Mouse (Mus musculus) thymus, postnatal 25 days (tissue): ENCODE measurements around the gene Tmem191c.
"Not testable (repeated sequence)": the region's sequence is repeated elsewhere in the genome, so short reads cannot be mapped to it uniquely, and the experiment has no call there.

Source experiments
- DNase-seq: peaks from one replicate; pipeline ENCODE4 v3.0.0; 2022

The Tmem191c gene

DNA sequence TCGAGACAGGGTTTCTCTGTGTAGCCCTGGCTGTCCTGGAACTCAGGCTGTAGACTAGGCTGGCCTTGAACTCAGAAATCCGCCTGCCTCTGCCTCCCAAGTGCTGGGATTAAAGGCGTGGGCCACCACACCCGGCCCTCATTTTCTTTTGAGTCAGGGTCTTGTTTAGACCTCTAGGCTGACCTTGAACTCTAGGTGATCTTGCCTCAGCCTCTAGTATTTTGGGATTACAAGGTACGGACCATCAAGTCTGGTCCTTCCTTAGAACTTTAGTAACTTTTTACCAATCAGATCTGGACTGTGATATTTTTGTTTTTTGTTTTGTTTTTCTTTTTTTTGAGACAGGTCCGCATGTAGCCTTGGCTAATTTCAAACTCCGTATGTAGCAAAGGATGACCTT, at the start of gene Tmem191c:
Tmem191c (plus strand) TSS at position 357 of the 400 bp plus-strand sequence.
- no peak for DNase-seq

DNA sequence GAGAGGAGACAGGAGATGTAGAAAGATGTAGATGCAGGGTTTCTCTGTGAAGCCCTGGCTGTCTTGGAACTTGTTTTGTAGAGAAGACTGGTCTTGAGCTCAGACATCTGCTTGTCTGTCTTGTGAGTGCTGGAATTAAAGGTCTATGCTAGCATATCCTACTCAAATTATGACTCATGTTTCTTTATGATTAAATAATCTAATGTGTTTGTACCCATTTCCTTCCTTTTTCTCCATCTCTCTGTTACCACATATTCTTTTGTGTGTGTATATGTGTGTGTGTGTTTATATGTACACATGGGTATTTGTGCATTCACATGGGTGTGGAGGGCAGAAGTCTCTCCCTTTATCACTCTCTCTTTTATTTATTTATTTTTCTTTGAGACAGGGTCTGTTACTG, 49.4 kb upstream of the Tmem191c start:
- no peak for DNase-seq

DNA sequence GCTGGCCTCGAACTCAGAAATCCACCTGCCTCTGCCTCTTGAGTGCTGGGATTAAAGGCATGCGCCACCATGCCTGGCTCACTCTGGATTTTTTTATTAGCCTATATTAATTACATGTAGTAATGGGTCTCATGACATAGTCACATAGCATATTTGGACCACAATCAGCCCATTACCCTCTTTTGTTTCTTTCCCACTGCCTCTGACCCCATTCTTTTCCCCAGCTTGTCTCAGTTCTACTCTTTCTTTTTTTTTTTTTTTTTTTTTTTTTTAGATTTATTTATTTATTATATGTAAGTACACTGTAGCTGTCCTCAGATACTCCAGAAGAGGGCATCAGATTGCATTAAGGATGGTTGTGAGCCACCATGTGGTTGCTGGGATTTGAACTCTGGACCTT, 44.4 kb upstream of the Tmem191c start:
- DNase-seq, result not testable (repeated sequence)

DNA sequence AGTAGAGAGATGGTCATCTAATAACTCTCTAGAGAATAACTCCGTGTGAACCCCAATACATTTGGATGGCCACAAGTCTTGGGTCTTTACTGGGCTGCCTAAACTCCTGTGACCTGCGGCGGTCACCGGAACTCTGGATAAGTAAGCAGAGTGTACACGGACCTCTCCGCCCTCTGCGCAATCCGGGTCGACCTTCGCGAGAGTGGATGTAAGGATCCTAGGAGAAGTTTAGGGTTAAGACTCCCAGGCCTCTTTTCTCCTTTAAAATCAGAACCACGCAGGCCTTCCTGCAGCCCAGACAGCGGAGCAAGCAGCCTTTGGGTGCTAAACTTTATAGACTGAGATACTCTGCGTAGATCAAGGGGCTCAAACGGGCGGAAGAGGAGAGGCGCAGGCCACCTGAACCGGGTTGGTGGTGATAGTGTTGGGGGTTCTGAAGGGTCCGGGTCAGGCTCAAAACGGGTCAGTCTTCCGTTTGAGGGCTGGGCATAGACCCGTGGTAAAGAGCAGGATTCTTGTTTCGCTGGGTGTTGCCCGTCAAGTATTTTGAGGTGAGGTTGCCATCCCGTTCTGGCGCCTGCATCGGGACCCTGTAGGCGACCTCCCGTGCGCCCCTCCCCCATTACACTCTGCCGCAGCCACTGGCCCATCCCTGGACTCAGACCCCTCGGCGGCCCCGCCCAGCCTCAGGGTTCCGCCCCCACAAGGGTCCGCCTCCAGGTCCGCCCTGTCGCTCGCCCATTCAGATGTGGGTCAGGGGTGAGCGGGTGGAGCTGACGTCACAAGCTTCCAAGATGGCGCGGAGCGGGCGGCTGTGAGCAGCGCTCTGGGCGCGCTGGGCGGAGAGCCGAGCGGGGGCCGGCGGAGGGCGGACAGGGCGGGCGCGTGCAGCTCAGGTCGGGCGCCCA, 42.8 kb upstream of the Tmem191c start, which contains the start of gene Hic2:
Hic2 (plus strand) TSS at position 779 of the 908 bp plus-strand sequence.
- DNase-seq, result peak; percentile 92

DNA sequence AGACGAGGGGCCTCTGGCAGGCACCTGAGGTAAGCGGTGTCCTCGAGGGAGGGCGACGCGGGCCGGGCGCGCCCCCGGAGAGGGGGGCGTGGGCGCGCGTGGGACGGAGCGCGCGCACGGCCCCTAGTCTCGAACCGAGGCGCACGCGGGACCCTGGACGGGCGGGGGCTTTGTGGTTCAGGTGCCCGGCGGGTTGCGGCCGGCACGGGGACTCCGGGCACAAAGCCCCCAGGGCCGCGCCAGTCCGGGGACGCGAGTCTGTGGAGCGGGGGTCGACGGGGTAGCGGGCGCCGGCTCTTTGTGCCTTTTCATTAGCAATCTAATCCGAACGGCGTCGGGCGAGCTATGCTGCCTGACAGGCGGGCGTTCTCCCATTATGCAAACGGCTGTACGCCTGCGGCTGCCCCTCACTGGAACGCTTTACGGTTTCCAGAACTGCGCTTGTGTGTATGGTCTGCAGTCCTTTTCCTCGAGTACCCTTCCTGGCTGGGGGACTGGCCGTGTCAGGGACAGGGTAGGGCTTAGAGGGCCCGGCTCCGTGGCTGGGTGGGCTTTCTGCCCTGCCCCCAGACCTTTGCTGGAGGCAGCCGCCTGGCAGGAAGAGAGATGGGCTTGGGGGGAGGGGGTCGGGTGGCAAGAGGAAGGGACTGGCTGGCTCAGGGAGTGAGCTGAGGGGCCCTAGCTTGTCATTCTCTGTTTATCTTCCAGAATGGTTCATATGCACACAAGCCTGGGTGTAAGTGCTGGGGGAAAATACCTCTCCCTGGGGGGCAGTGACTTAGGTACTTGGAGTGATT, 42.0 kb upstream of the Tmem191c start:
- peak; percentile 64 for DNase-seq

DNA sequence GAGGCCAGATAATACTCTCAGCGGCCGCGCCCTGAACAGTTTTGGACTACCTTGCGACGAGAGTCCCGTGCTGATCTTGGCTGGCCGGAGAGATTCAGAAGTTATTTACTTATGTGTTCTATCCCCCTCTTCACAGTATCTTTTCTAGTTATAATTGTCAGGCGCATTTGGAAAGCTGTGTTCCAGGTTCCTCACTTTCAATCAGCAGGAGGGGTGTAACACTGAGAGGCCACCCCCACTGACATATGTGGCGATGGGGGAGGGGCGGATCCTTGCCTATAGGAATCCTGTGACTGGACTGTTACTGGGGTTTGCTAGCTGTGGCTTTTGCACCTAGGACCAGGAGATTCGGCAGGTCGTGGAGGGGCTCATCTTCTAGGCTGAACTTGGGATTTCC, 41.4 kb upstream of the Tmem191c start:
- DNase-seq, result peak; percentile 27

DNA sequence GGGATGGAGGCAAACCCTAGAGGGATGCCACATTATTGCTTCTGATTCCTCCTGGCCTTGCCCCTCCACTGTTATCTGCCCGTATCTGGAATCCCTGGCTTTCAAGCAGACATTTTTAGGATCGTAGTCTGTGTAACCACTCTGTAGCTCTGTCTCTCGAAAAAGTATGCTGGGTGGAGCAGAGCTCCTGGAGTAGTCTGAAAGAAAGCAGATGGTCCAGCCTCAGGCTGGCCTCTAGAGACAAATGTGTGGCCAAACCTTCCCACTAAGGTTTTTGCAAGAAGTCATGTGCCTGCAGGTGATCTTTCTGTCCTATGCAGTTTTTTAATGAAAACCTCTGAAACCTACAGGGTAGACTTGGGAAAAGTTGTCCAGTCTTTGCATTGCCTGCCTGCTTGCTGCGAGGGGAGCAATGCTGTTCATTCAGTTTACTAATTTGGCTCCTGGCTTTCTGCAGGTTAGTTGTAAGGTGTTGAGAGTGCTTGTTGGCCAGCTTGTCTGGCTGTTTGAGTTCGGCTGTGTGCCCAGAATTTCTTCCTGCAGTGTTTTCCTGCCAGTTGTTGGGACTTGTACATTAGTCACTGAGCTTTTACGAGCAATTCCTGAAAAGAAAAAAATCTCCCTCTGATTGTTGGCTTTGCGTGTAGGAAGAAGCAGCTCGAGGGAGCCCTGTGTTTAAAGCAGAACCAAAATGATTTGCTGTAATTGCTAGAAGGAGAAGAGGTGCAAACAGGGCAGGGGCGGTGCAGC, 40.8 kb upstream of the Tmem191c start:
- no peak for DNase-seq

DNA sequence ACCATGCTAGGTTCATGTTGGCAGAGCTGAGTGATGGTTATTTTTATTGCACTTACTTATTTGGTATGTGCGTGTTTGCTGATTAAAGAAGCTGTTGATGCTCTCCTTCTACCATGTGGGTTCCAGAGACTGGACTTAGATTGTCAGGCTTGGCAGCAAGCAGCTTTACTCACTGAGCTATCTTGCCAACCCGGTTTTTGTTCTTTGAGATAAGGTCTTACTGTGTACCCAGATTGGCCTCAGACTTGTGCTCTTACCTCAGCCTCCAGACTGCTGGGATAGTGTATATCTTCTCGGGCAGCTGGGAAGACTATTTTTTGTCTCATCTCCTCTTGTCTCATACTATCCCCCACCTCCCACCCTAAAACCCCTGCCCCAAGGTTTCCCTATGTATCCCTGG, 38.2 kb upstream of the Tmem191c start:
- no peak for DNase-seq

DNA sequence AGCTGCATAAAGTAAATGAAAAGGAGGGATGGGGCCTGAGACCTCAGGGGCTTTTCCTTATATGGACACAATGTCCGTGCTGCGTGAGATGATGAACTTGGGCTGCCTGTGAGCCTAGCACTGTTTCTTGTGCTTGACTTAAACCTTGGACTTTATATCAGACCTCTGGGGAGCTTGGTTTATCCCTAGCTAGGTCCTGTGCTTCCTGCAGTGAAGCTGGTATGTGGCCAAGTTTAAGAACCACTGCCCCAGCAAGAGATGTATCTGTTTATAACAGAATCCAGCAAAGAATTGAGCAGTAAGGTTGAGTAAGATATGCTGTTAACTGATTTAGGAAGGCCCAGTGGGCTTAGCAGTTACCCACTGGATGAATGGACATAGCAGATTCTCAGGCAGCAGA, 36.5 kb upstream of the Tmem191c start:
- no peak for DNase-seq

DNA sequence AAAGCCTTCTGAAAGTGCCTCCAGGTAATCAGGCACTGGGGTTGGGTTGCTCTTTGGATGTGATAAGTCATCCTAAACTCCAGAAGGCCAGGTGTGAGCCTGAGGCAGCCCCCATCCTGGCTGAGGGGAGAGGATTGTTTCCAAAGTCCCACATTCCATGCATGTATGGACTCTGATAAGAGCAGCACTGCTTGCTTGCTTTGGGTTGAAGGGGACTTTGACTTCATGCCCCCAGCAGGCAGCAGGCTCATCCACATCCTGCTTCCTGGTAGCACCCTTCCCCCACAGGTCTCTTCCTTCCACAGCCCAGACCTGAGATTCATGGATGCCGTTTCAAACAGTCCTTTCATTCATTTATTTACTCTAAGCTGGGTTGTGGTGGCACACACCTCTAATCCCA, 32.1 kb upstream of the Tmem191c start:
- DNase-seq, result no peak

DNA sequence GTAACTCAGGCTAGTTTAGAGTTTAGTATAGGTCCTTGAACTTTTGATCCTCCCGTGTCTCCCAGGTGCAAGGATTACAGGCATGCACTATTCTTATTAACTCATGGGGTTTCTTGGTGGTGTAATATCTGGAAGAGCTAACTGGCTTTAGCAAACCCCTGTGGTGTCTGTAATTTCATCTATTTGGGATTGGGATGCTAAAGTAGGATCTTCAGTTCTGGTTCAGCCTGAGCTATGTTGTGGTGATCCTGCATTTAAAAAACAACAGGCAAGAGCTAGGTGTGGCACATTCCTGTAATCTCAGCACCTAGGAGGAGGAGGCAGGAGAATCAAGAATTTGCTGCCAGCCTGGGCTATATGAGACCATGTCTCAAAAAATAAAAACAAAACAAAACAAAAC, 30.9 kb upstream of the Tmem191c start:
- DNase-seq, result no peak

DNA sequence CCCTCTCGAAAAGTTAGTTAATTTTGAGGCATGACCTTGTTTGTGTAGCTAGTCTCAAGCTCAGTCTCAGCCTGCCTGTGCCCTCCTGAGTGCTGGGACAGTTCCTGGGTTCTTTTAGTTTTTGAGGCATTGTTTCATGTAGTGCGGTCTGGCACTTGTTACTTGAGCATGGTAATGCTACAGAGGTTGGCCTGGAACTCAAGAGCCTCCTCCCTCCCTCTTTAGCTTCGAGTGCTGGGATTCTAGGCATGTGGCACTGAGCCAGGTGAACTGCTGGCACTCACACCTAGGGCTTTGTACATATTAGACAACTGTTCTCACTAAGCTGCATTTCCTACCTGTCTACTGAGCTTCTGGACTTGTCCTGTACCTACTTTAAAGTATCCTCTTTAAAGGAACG, 28.1 kb upstream of the Tmem191c start:
- DNase-seq, result no peak

DNA sequence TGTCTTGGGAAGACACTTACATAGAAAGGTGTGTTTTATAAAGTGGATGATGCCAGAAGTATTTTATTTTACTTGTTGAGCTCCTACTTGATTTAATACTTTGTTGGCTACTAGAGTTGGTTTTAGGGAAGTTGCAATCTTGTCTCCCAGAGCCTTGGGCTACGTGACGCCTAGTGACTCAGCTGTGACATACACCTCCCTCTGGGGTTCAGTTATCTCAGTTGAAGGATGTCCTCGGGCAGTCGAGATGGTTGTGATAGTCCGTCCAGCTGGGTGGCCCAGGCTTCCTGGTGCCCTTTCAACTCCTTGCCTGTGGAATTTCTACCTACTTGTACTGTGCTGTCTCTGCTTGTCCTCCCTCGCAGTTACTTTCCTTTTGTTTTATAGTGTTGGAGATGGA, 26.7 kb upstream of the Tmem191c start:
- no peak for DNase-seq

DNA sequence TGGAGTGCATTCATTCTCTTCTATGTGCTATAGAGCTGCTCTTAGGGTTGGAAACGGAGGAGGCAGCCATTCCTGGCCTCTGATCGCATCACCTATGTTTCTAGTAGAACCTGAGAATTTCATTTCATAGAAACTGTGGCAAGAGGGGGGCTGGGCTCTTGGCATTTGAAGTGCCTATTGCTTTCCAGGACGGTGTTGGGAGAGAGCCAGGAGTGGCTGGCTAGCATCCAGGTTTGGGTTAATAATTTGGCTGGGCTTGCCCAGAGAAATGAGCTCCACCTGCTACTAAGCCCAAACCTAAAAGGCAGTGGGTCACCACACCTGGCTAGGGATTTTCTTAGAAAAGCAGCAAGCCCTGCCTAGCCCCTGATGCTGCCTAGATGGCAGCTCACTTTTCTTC, 24.3 kb upstream of the Tmem191c start:
- no peak for DNase-seq

DNA sequence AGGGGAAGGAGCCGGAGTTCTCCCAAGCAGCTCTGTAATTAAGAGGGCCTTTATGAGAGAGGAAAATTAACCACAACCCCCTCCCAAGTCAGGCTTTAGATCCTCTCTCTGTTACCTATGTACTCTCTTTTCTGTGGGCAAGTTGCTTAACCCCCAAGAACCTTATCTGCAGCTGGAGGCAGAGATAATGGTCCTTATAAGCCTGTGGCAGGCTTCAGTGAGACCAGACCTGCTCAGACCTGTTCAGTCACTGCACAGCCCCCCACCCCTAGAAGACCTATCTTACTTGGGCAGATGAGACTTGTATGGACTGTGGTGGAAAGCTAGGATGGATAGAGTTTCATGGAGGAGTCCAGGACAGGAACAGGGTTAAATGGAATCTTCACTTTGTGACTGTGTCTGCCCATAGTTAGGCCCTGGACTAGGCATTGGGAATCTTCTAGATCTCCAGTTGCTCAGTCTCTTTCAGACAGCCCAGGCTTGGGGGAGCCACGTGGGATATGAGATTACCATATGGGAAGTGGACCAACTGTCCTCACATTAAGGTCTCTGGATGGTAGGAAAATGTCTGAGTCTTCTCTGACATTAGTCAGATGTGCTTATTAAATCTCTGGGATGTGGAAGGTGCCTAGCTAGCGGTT, 23.7 kb upstream of the Tmem191c start:
- no peak for DNase-seq

DNA sequence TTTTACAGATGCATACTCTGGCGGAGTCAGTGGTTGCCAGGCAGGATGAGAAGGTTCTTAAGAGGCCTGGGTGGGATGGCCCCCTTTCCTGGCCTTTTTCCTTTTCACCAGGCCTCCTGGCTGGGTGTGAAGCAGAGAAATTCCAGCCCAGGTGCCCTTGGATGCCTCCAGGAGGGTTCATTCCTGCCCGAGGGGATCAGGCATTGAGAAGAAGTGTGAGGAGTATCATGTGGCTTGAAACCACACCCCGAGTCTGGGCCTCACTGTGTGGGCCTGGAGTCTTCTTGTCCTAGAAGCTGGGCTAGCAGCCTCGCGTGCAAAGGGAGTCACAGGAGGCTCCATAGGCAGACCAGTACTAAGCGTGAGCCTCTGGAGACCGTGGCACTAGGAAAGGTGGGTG, 23.0 kb upstream of the Tmem191c start:
- no peak for DNase-seq

DNA sequence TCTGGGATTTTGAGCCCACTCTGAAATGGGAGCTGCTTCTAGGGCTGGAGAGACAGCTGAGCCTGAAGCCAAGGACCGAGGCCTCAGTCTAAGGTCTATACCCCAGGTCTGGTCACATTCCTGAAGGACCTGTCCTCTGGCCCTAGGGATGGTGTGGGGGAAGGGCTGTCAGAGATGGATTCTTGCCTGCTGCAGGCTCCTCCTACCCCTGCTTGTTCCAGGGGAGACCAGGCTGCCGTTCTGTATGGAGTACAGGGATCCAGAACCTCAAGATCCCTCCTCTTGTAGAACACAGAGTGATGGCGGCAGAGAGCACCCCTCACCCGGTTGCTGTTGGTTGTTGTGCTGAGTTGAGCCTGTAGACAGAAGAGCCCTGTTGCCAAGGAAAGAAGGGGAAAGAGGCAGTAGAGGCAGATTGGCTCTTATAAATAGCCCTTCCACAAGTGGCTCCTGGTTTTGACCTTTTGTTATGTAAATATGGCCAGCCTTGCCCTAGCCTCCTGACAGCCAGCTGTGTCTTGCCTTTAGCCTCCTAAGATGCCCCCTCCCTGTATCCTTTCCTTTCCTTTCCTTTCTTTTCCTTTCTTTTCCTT, 21.8 kb upstream of the Tmem191c start:
- DNase-seq, result no peak

DNA sequence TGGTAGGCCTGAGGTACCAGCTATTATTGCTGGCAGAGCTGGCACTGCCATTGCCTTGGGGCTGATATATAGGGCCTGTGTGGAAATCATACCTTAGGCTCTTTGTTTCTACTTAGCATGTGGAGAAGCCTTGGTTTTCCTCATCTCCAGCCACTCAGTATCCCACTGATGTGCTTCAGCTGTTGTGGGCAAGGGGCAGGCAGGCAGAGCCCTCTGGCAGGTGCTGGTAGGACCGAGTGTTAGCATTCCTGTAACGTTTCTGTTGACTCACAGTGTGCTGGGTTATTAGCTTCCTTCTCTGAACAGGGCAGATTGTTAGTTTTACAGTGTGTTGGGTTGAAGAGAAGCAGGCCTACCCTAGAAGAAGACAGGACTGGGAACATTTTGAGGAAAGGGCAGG, 20.6 kb upstream of the Tmem191c start:
- DNase-seq, result no peak

DNA sequence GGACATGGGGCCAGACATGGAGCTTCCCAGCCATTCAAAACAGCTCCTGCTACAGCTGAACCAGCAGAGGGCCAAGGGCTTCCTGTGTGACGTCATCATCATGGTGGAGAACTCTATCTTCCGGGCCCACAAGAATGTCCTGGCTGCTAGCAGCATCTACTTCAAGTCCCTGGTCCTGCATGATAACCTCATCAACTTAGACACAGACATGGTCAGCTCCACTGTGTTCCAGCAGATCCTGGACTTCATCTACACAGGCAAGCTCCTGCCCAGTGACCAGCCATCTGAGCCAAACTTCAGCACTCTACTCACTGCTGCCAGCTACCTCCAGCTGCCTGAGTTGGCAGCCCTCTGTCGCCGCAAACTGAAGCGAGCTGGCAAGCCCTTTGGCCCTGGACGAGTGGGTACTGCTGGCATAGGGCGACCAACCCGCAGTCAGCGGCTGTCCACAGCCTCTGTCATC, 18.5 kb upstream of the Tmem191c start:
- no peak for DNase-seq

DNA sequence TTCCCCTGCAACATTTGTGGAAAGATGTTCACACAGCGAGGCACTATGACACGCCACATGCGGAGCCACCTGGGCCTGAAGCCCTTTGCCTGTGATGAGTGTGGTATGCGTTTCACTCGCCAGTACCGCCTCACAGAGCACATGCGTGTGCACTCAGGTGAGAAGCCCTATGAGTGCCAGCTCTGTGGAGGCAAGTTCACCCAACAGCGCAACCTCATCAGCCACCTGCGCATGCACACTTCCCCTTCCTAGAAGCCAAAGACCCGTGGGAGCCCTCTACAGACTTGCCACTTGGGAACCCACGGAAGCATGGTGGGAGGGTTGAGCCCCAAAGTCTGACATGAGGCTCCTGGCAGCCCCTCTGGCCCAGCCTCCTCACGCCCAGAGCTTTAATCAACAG, 17.0 kb upstream of the Tmem191c start:
- no peak for DNase-seq

DNA sequence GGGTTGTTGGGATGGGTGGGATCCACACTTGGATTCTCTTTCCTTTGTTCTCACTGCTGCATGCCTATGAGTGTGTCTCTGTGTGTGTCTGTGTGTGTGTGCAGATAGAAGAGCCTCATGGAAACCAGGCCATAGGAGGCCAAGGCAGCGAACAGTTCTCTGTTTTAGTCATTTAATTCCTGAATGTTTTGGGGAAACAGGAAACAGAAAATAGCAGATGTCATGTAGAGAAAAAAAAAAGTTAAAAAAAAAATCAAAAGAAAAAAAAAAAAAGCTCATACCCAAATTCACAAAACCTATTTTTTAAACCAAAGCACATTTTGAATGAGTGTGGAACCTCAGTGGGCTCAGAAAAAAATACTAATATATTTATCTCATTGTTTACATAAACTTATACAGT, 14.5 kb upstream of the Tmem191c start:
- DNase-seq, result no peak

DNA sequence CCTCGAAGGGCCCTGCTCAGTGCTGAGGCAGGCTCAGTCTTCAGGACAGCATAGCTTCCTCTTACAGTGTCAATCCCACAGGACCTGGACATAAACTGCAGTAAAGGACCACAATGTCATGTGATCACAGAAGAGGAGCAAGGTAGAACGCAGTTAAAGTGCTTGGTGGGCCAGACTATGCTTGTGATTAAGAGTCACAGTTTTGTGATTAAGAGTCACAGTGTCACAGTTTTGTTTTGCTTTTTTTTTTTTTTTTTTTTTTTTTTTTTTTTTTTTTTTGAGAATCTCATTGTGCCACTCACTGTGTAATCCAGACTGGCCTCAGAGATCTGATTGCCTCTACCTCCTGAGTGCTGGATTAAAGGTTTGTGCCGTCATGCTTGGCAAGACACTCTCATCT, 9.8 kb upstream of the Tmem191c start:
- DNase-seq, result no peak
